In genomic region chr11:96341701-96342575, GRCm38 (mm10) we compare ENCODE assay signal across 8 mouse cellular contexts. TPM values are rescaled to one million over a fixed set of nuclear protein-coding genes. Genes with fewer than 3 reads are reported as not detected.
A peak's percentile ranks its signal among the peaks of the same experiment; 100 is the strongest.
DNase-seq lines count a peak whose midpoint lies in the region; ATAC-seq and TF ChIP-seq lines count a peak whose summit lies in the region.

No protein-coding gene starts in this region.

- 0 out of 2 replicates have a peak, but pooled peaks cover 4% of the 10 kb centered on the region for H3K4me1 ChIP-seq in hindbrain, postnatal 0 days (ENCODE audit: insufficient read depth, low read length)
- 0 out of 2 replicates have a peak, but pooled peaks cover 5% of the 10 kb centered on the region for H3K4me1 ChIP-seq in liver, embryonic 15.5 days (replicated peaks)

- peak overlapping the region; percentile 61 for H3K9ac ChIP-seq in hindbrain, postnatal 0 days (replicated peaks; ENCODE audit: low read length)
- H3K9ac ChIP-seq in liver, embryonic 15.5 days = no peak overlapping the region

- WGBS in hindbrain, postnatal 0 days = under 1% methylated on average over 40 of the region's 40 CpGs
- WGBS in liver, embryonic 15.5 days (ENCODE audit: insufficient replicate concordance) = 2% methylated on average over 40 of the region's 40 CpGs

- H3K27ac ChIP-seq in hindbrain, postnatal 0 days = peak overlapping the region; percentile 89
- H3K27ac ChIP-seq in liver, embryonic 15.5 days (replicated peaks) = peak overlapping the region; percentile 38; the same call in 1 of the 2 replicates

- TF ChIP-seq CTCF in brain, embryonic 14.5 days (IDR thresholded peaks at IDR 0.05; ENCODE audit: borderline replicate concordance, extremely low read depth, insufficient read depth, insufficient read length) = 0 out of 2 replicates have a peak, but pooled peaks have one; percentile 8
- peak; percentile 23; the same call in 1 of the 2 replicates for TF ChIP-seq CTCF in hindbrain, postnatal 0 days (IDR thresholded peaks at IDR 0.05; ENCODE audit: low read depth)

- peaks cover 65% of the 10 kb centered on the region for H3K27me3 ChIP-seq in hindbrain, postnatal 0 days (ENCODE audit: insufficient read depth, low read length)
- peaks cover 100% of the 10 kb centered on the region for H3K27me3 ChIP-seq in liver, embryonic 15.5 days

- peak overlapping the region; percentile 34 for H3K4me3 ChIP-seq in hindbrain, postnatal 0 days (ENCODE audit: low read length)
- H3K4me3 ChIP-seq in liver, embryonic 15.5 days (replicated peaks) = peak overlapping the region; percentile 18; the same call in 1 of the 2 replicates

- no peaks in the 10 kb centered on the region for H3K9me3 ChIP-seq in hindbrain, postnatal 0 days (ENCODE audit: low read length)
- no peaks in the 10 kb centered on the region for H3K9me3 ChIP-seq in liver, embryonic 15.5 days (replicated peaks)

- H3K36me3 ChIP-seq in hindbrain, postnatal 0 days (ENCODE audit: insufficient read depth, low read length) = no peaks in the 10 kb centered on the region
- H3K36me3 ChIP-seq in liver, embryonic 15.5 days (replicated peaks) = no peaks in the 10 kb centered on the region

- peak overlapping the region; percentile 58 for H3K4me2 ChIP-seq in hindbrain, postnatal 0 days (ENCODE audit: low read depth, low read length)
- H3K4me2 ChIP-seq in liver, embryonic 15.5 days = peak overlapping the region; percentile 25

- ATAC-seq in CD4-positive, CD25-positive, alpha-beta regulatory T cell, adult 4 months = no peak
- ATAC-seq in hindbrain, postnatal 0 days = no peak
- no peak for ATAC-seq in liver, embryonic 15.5 days (ENCODE audit: insufficient read depth)
- no peak for ATAC-seq in monocyte, adult 5-6 weeks (replicated peaks; ENCODE audit: insufficient number of reproducible peaks, low FRiP score, low TSS enrichment, poor library complexity, severe bottlenecking)

- DNase-seq in CD4-positive, CD25-positive, alpha-beta regulatory T cell, adult 2 months (ENCODE audit: low read depth, low spot score) = peak; percentile 15
- DNase-seq in brain, embryonic 14.5 days (ENCODE audit: low read depth) = no peak
- DNase-seq in hindbrain, postnatal 0 days (ENCODE audit: low spot score) = peak; percentile 60
- no peak for DNase-seq in thymus, postnatal 10 days (ENCODE audit: low spot score in 2 of 2)
- no peak for DNase-seq in right cerebral cortex, adult 18-20 months

- TF ChIP-seq POLR2A in brain, embryonic 14.5 days (IDR thresholded peaks at IDR 0.05; ENCODE audit: borderline replicate concordance, extremely low read depth, insufficient read depth, insufficient read length, poor library complexity, severe bottlenecking) = no peak

RNA-seq across cellular contexts. Expression of gene Hoxb2, which starts 8.4 kb away (rescaled TPM):
- under 1 TPM in 1 of 2 experiments, not detected in 1; 0.09 TPM for polyA plus RNA-seq in CD4-positive, CD25-positive, alpha-beta regulatory T cell, adult 4 months (2017; shearing (Covaris generic))
- 3.6 and 18.5 TPM in 2 replicates for polyA plus RNA-seq in brain, embryonic 14.5 days (2012; rRNA removed)
- 35.4 and 36.4 TPM in 2 replicates for total RNA-seq in hindbrain, postnatal 0 days (2014; rRNA removed)
- 11.6 and 13.1 TPM in 2 replicates for polyA plus RNA-seq in hindbrain, postnatal 0 days (2015; fragmentation: Nextera tagmentation; extraction: Ambion mirVana)
- 0.75 and 1.1 TPM in 2 replicates for polyA plus RNA-seq in liver, embryonic 15.5 days (2015; fragmentation: Nextera tagmentation; extraction: Ambion mirVana)
- total RNA-seq in monocyte, adult 5-6 weeks (2017) = not detected in 3 replicates

RNA-seq across cellular contexts. Expression of gene Hoxb3, which starts 18.8 kb away (rescaled TPM):
- under 1 TPM; 0.22 to 0.56 TPM for polyA plus RNA-seq in CD4-positive, CD25-positive, alpha-beta regulatory T cell, adult 4 months (2017; shearing (Covaris generic))
- polyA plus RNA-seq in brain, embryonic 14.5 days (2012; rRNA removed) = 4.6 and 41.7 TPM in 2 replicates
- 42.1 and 42.2 TPM in 2 replicates for total RNA-seq in hindbrain, postnatal 0 days (2014; rRNA removed)
- polyA plus RNA-seq in hindbrain, postnatal 0 days (2015; fragmentation: Nextera tagmentation; extraction: Ambion mirVana) = 6.6 and 8.1 TPM in 2 replicates
- polyA plus RNA-seq in liver, embryonic 15.5 days (2015; fragmentation: Nextera tagmentation; extraction: Ambion mirVana) = 0.05 and 0.26 TPM in 2 replicates
- total RNA-seq in monocyte, adult 5-6 weeks (2017) = 1.4 to 2.1 TPM (median 1.8 TPM) in 3 replicates

RNA-seq across cellular contexts. Expression of gene Hoxb1, which starts 23.6 kb away (rescaled TPM):
- polyA plus RNA-seq in CD4-positive, CD25-positive, alpha-beta regulatory T cell, adult 4 months (2017; shearing (Covaris generic)) = not detected
- 0.04 TPM in 1 of 2 replicates, not detected in the other for polyA plus RNA-seq in brain, embryonic 14.5 days (2012; rRNA removed)
- total RNA-seq in hindbrain, postnatal 0 days (2014; rRNA removed) = 0.21 TPM in 1 of 2 replicates, not detected in the other
- 0.08 and 0.24 TPM in 2 replicates for polyA plus RNA-seq in hindbrain, postnatal 0 days (2015; fragmentation: Nextera tagmentation; extraction: Ambion mirVana)
- polyA plus RNA-seq in liver, embryonic 15.5 days (2015; fragmentation: Nextera tagmentation; extraction: Ambion mirVana) = not detected in 2 replicates
- total RNA-seq in monocyte, adult 5-6 weeks (2017) = not detected in 3 replicates

RNA-seq across cellular contexts. Expression of gene Hoxb4, which starts 23.9 kb away (rescaled TPM):
- polyA plus RNA-seq in CD4-positive, CD25-positive, alpha-beta regulatory T cell, adult 4 months (2017; shearing (Covaris generic)) = 1 to 10 TPM; 1.9 to 2.5 TPM
- 0.72 and 6.6 TPM in 2 replicates for polyA plus RNA-seq in brain, embryonic 14.5 days (2012; rRNA removed)
- 4.2 and 8.6 TPM in 2 replicates for total RNA-seq in hindbrain, postnatal 0 days (2014; rRNA removed)
- polyA plus RNA-seq in hindbrain, postnatal 0 days (2015; fragmentation: Nextera tagmentation; extraction: Ambion mirVana) = 2.4 and 3.3 TPM in 2 replicates
- 0.10 TPM in 2 replicates for polyA plus RNA-seq in liver, embryonic 15.5 days (2015; fragmentation: Nextera tagmentation; extraction: Ambion mirVana)
- total RNA-seq in monocyte, adult 5-6 weeks (2017) = 4.7 to 6.6 TPM (median 5.2 TPM) in 3 replicates

RNA-seq across cellular contexts. Expression of gene Hoxb5, which starts 38.8 kb away (rescaled TPM):
- polyA plus RNA-seq in CD4-positive, CD25-positive, alpha-beta regulatory T cell, adult 4 months (2017; shearing (Covaris generic)) = not detected
- polyA plus RNA-seq in brain, embryonic 14.5 days (2012; rRNA removed) = 3.3 and 43.9 TPM in 2 replicates
- total RNA-seq in hindbrain, postnatal 0 days (2014; rRNA removed) = 16.5 and 24.3 TPM in 2 replicates
- 109 and 113 TPM in 2 replicates for polyA plus RNA-seq in hindbrain, postnatal 0 days (2015; fragmentation: Nextera tagmentation; extraction: Ambion mirVana)
- polyA plus RNA-seq in liver, embryonic 15.5 days (2015; fragmentation: Nextera tagmentation; extraction: Ambion mirVana) = 0.30 and 0.37 TPM in 2 replicates
- not detected in 3 replicates for total RNA-seq in monocyte, adult 5-6 weeks (2017)

Comparison
In these comparisons a context has a peak if more than half of its experiments do, and no peak if none do; other contexts are left out.
1. DNase-seq: peak in CD4-positive, CD25-positive, alpha-beta regulatory T cell, adult 2 months (single experiment) and hindbrain, postnatal 0 days (single experiment); none in brain, embryonic 14.5 days (single experiment), thymus, postnatal 10 days (0 of 2) and right cerebral cortex, adult 18-20 months (single experiment).